ENCODE assay signal across 8 mouse cellular contexts in the genomic region with DNA sequence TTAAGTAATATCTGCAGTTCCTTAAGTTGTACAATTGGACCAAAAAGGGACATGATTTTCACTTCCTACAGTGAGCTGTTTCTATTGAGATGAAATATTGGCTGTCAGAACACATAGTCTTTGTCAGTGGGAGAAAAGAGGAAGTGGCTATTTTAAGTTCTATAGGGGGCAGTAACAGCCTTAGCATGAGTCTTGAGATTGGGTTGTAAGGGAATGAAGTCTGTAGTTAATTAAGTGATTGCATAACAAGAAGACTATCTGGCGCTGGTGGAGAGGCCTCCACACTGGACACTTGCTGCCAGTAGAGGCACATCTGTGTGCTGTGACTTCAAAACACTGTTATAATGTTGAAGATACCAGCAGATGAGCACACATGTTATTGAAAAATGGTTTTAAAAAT.
A peak's percentile ranks its signal among the peaks of the same experiment; 100 is the strongest.
DNase-seq lines count a peak whose midpoint lies in the region; ATAC-seq and TF ChIP-seq lines count a peak whose summit lies in the region.

No protein-coding gene starts in this region.

- WGBS in heart, embryonic 11.5 days (ENCODE audit: insufficient replicate concordance) = 61% methylated on average over 1 of the region's 1 CpGs
- 23% methylated on average over 1 of the region's 1 CpGs for WGBS in liver, postnatal 0 days (ENCODE audit: insufficient replicate concordance)

- no peak overlapping the region for H3K27ac ChIP-seq in heart, embryonic 11.5 days (ENCODE audit: low read depth, low read length)
- H3K27ac ChIP-seq in gastrocnemius, adult 2 months = no peak overlapping the region
- no peak overlapping the region for H3K27ac ChIP-seq in liver, postnatal 0 days (ENCODE audit: low read depth)

- H3K27me3 ChIP-seq in heart, embryonic 11.5 days (ENCODE audit: control insufficient read depth, insufficient read depth, low read length) = no peaks in the 10 kb centered on the region
- no peaks in the 10 kb centered on the region for H3K27me3 ChIP-seq in G1E (ENCODE audit: insufficient read depth, low read length)
- no peaks in the 10 kb centered on the region for H3K27me3 ChIP-seq in liver, postnatal 0 days (ENCODE audit: insufficient read depth, low read length)

- H3K9me3 ChIP-seq in heart, embryonic 11.5 days (replicated peaks; ENCODE audit: control insufficient read depth, low read length) = no peaks in the 10 kb centered on the region
- peaks cover 5% of the 10 kb centered on the region; the same call in 1 of the 2 replicates for H3K9me3 ChIP-seq in G1E (replicated peaks)
- H3K9me3 ChIP-seq in liver, postnatal 0 days (ENCODE audit: low read length) = no peaks in the 10 kb centered on the region

- H3K9ac ChIP-seq in heart, embryonic 11.5 days (ENCODE audit: low read depth, low read length) = no peak overlapping the region
- no peak overlapping the region for H3K9ac ChIP-seq in liver, postnatal 0 days (replicated peaks)

- no peak overlapping the region for H3K4me3 ChIP-seq in heart, embryonic 11.5 days (ENCODE audit: low read depth, low read length)
- no peak overlapping the region for H3K4me3 ChIP-seq in G1E (ENCODE audit: low read depth, low read length)
- no peak overlapping the region for H3K4me3 ChIP-seq in gastrocnemius, adult 2 months
- H3K4me3 ChIP-seq in liver, postnatal 0 days (ENCODE audit: low read depth, low read length) = no peak overlapping the region

- no peak for ATAC-seq in heart, embryonic 11.5 days (replicated peaks; ENCODE audit: insufficient number of reproducible peaks, low FRiP score, low TSS enrichment)
- peak; percentile 4; the same call in 1 of the 2 replicates for ATAC-seq in G1E (ENCODE audit: extremely low read depth, insufficient number of reproducible peaks, low FRiP score, poor library complexity, severe bottlenecking)
- ATAC-seq in liver, postnatal 0 days = peak; percentile 36; the same call in 1 of the 2 replicates
- no peak for ATAC-seq in inflammation-experienced regulatory T-cells, adult 6 months

- peak; percentile 50 to 69 for DNase-seq in heart, adult 18-20 months
- no peak for DNase-seq in G1E (ENCODE audit: low spot score)
- peak; percentile 23 for DNase-seq in gastrocnemius, adult 2 months
- no peak for DNase-seq in liver, postnatal 0 days
- no peak for DNase-seq in urinary bladder, postnatal 4 days (ENCODE audit: low spot score in 2 of 2)
- DNase-seq in urinary bladder, postnatal 14 days (ENCODE audit: low spot score) = no peak

- intact Hi-C loops in gastrocnemius, adult 2 months (cut with DNase I) = no loop called here

- TF ChIP-seq CTCF in G1E (IDR thresholded peaks at IDR 0.05; ENCODE audit: low read depth, low read length) = no peak
- peak; percentile 47 for TF ChIP-seq CTCF in gastrocnemius, adult 2 months (IDR thresholded peaks at IDR 0.05)
- peak; percentile 51 for TF ChIP-seq CTCF in liver, postnatal 0 days (IDR thresholded peaks at IDR 0.05; ENCODE audit: low read depth)

- H3K4me2 ChIP-seq in heart, embryonic 11.5 days = no peak overlapping the region
- no peak overlapping the region for H3K4me2 ChIP-seq in liver, postnatal 0 days (ENCODE audit: low read depth, low read length)

- no peak for TF ChIP-seq EP300 in liver, postnatal 0 days (IDR thresholded peaks at IDR 0.05; ENCODE audit: low read depth)

- H3K4me1 ChIP-seq in heart, embryonic 11.5 days (ENCODE audit: control insufficient read depth, insufficient read depth, low read length) = no peaks in the 10 kb centered on the region
- H3K4me1 ChIP-seq in G1E (ENCODE audit: insufficient read depth, low read depth, low read length) = no peaks in the 10 kb centered on the region
- H3K4me1 ChIP-seq in liver, postnatal 0 days (ENCODE audit: insufficient read depth) = no peaks in the 10 kb centered on the region

- no peaks in the 10 kb centered on the region for H3K36me3 ChIP-seq in heart, embryonic 11.5 days (ENCODE audit: control insufficient read depth, insufficient read depth, low read length)
- H3K36me3 ChIP-seq in G1E (replicated peaks) = no peaks in the 10 kb centered on the region
- H3K36me3 ChIP-seq in liver, postnatal 0 days (replicated peaks; ENCODE audit: insufficient read depth, low read length) = no peaks in the 10 kb centered on the region

Comparison
In these comparisons a context has a peak if more than half of its experiments do, and no peak if none do; other contexts are left out.
1. DNase-seq: peak in heart, adult 18-20 months (2 of 2) and gastrocnemius, adult 2 months (single experiment); none in G1E (single experiment), liver, postnatal 0 days (single experiment), urinary bladder, postnatal 4 days (0 of 2) and urinary bladder, postnatal 14 days (single experiment).
2. ATAC-seq: peak in G1E (single experiment) and liver, postnatal 0 days (single experiment); none in heart, embryonic 11.5 days (single experiment) and inflammation-experienced regulatory T-cells, adult 6 months (single experiment).